Mouse (Mus musculus) small intestine, adult 2 months (tissue): ENCODE data around the gene Prkag2.

ENCODE experiments used
- CTCF ChIP-seq: fragments of 200-500 bp; IDR thresholded peaks from 2 replicates; pipeline ENCODE4 v1.5.1; 2012; ENCODE audit warnings: low read depth, mild to moderate bottlenecking, control low read depth, inconsistent platforms, low read length, moderate library complexity, mixed read lengths; ENCODE audit not compliant: insufficient replicate concordance, insufficient read length; ENCODE audit errors: extremely low read depth
- POLR2A ChIP-seq: fragments of 200-500 bp; IDR thresholded peaks from 2 replicates; pipeline ENCODE4 v1.6.1; 2012; ENCODE audit warnings: low read depth, mild to moderate bottlenecking, control low read depth, inconsistent platforms, low read length, moderate library complexity

- TF ChIP-seq CTCF (no peak), POLR2A (no peak)
Observed at GRCm38 (mm10) chr5:24952842-24953741, 147.3 kb downstream of the Prkag2 start.
